Mouse (Mus musculus): ENCODE results near the gene Agbl1. TPM values are rescaled to one million over a fixed set of nuclear protein-coding genes. Genes with fewer than 3 reads are reported as not detected.

Agbl1 gene
- 2.5 TPM for total RNA-seq (2023)

GRCm38 (mm10) chr7:76229311-76229937 lies at the start of gene Agbl1:
Gene Agbl1, plus strand, starts transcription at chr7:76229887.

Data from CD4-positive naive resting alpha-beta T cell, adult 57 days (primary cell).